Mouse (Mus musculus) embryonic fibroblast, embryonic 13.5 days (primary cell): Measurements from ENCODE around the gene Cep112. TPM values are rescaled to one million over a fixed set of nuclear protein-coding genes. Genes with fewer than 3 reads are reported as not detected.
A peak's percentile ranks its signal among the peaks of the same experiment; 100 is the strongest.

ENCODE experiments used
- H3K27ac ChIP-seq: 2 replicates; pipeline ENCODE4 v1.5.1; 2012; ENCODE audit warnings: low read length, control low read depth, inconsistent platforms; ENCODE audit not compliant: insufficient read depth
- H3K4me1 ChIP-seq: 2 replicates; pipeline ENCODE4 v1.6.1; 2011; ENCODE audit warnings: low read length; ENCODE audit not compliant: control insufficient read depth, insufficient read depth
- H3K4me3 ChIP-seq: 2 replicates; pipeline ENCODE4 v1.5.1; 2011; ENCODE audit warnings: mild to moderate bottlenecking, control low read depth, low read length; ENCODE audit not compliant: insufficient read depth
- CTCF ChIP-seq: IDR thresholded peaks from 2 replicates; pipeline ENCODE4 v1.5.1; 2011; ENCODE audit warnings: mild to moderate bottlenecking, control low read depth, low read length, moderate library complexity, borderline replicate concordance; ENCODE audit not compliant: insufficient read depth
- POLR2A ChIP-seq: IDR thresholded peaks from 2 replicates; pipeline ENCODE4 v1.6.1; 2011; ENCODE audit warnings: low read depth, mild to moderate bottlenecking, control low read depth, low read length, moderate library complexity
- polyA plus RNA-seq: library from polyadenylated mRNA; stranded (reverse); fragments of >200 nt; gene quantifications from 2 replicates; pipeline ENCODE4 v1.2.4, GENCODE M21; 2011; ENCODE audit warnings: low read depth; ENCODE audit not compliant: missing spikeins, insufficient read length

Cep112 gene
- polyA plus RNA-seq, 1 experiment = 9.2 TPM

DNA sequence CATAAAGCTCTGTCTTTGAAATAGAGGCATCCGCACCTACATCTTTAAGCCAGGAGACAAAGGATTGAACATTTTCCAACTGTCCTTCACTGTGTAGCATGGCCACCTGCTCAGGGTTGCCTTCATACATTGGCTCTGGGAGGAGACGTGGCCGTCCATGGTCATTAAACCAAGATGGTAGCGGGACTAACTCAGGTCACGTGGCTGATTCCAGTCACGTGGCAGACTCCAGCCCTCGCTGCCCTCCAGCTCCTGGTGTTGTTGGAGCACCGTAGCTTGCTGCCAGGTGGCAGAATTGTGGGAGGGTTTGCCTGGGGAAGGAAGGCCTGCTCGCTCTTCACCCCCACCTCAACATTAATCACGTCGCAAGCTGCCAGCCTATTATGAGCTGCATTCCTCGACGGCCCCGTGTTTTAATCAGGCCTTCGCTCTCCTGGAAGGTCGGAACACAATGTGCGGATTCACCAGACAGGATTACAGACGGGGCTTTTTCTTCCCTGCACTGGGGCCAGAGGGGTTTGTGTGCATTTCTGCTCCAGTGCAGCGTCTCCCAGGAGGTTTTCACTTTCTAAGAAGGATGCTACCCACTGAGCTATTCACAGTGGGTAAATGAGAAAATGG is 460.4 kb downstream of the Cep112 start:
- TF ChIP-seq POLR2A (no peak), CTCF (no peak)

DNA sequence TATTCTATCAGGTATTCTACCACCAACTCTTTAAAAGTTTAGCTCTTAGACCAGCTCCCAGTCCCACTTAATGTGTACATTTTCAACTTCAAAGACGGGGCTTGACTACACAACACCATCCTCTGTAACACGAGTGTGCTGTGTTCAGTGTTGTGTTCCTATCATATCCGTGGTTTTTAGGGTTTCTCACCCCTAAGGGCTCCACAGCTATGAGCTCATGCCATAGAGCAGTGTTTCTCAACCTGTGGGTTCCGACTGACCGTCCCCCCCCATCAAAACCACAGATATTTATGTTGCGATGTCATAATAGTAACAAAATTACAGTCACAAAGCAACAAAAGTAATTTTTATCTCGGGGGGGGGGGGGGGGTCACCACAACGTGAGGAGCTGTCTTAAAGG is 461.1 kb downstream of the Cep112 start:
- Histone ChIP-seq H3K27ac (peak overlapping the region; percentile 39), H3K4me1 (peaks cover 3% of the 10 kb centered on the region; the same call in 1 of the 2 replicates), H3K4me3 (no peak overlapping the region)
- TF ChIP-seq CTCF (no peak), POLR2A (no peak)

More for the DNA sequence above, 460.4 kb downstream of the Cep112 start:
- Histone ChIP-seq H3K4me1 (peaks cover 3% of the 10 kb centered on the region; the same call in 1 of the 2 replicates), H3K27ac (no peak overlapping the region), H3K4me3 (no peak overlapping the region)

DNA sequence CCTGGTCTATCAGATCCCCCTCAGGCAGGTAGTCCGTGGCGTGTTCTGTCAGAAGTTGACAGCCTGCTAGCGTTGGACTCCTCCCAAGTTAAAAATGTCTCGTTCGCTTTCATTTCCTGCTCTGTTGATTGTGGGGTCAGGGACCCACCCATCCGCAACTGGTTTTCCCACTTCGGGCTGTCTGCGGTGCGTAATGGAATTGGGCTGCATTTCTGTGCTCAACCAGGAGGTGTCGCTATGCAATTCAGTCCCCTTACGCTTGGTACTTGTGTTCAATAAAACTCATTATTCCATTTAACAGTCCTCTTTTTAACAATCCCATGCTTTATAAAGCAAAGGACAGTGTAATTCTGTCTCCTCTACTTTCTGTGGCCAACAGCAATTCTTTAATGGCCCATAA is 464.1 kb downstream of the Cep112 start:
- Histone ChIP-seq H3K27ac (no peak overlapping the region), H3K4me1 (peaks cover 3% of the 10 kb centered on the region; the same call in 1 of the 2 replicates)

GRCm38 (mm10) chr11:108890544-108890943 is 465.6 kb downstream of the Cep112 start:
- Histone ChIP-seq H3K27ac (no peak overlapping the region), H3K4me1 (peaks cover 3% of the 10 kb centered on the region; the same call in 1 of the 2 replicates)

More for the DNA sequence above, 464.1 kb downstream of the Cep112 start:
- H3K4me3 ChIP-seq = no peak overlapping the region
- TF ChIP-seq CTCF (peak; percentile 6; the same call in 1 of the 2 replicates), POLR2A (no peak)

DNA sequence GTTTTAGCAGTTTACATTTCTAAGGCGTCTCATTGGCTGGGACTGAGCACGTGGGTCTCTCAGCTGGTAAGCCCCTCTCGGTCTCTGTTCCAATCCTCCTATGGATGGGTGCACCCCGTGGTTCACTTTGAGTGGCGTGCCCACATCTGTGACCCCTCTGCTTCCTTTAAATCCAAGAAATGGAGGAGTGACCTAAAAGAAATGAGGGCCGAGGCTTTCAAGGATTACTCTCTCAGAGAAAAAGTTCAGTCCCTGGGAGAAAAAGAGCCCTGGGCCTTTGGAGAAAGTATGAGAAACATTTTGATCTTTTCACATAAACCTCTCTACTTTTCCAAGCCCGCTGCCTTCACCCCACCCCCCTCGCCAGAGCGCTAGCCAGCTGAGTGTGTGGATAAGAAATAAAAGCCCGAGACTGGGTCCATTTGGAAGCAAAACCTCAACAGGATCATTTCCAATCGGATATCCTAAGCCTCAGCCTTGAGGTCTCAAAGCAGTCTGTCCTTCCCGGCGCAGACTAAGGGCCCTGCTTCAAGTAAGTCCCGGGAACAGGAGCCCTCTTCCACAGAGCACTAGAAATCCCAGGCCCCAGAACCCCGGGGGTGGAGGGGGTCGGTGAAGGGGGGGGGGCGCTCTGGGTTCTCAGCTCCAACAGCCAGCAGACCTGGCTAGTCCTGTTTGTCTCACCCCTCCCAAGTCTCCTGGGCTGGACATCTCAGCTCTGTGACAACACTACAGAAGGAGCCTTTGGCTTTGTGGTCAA is 466.3 kb downstream of the Cep112 start:
- no peak for TF ChIP-seq CTCF
- TF ChIP-seq POLR2A = no peak
- Histone ChIP-seq H3K27ac (peak overlapping the region; percentile 8; the same call in 1 of the 2 replicates), H3K4me3 (no peak overlapping the region), H3K4me1 (peaks cover 3% of the 10 kb centered on the region; the same call in 1 of the 2 replicates)

More at GRCm38 (mm10) chr11:108890544-108890943, 465.6 kb downstream of the Cep112 start:
- no peak for TF ChIP-seq CTCF
- no peak for TF ChIP-seq POLR2A
- H3K4me3 ChIP-seq = no peak overlapping the region

- Histone ChIP-seq H3K4me3 (no peak overlapping the region), H3K4me1 (peaks cover 3% of the 10 kb centered on the region; the same call in 1 of the 2 replicates), H3K27ac (no peak overlapping the region)
- TF ChIP-seq CTCF (no peak), POLR2A (no peak)
Observed at GRCm38 (mm10) chr11:108891871-108892380, 466.9 kb downstream of the Cep112 start.

- no peak for TF ChIP-seq POLR2A
- no peak for TF ChIP-seq CTCF
- H3K4me3 ChIP-seq = no peak overlapping the region
- H3K27ac ChIP-seq = no peak overlapping the region
- peaks cover under 1% of the 10 kb centered on the region; the same call in 1 of the 2 replicates for H3K4me1 ChIP-seq
Observed at GRCm38 (mm10) chr11:108892406-108892805, 467.4 kb downstream of the Cep112 start.

GRCm38 (mm10) chr11:108893232-108893790 is 468.3 kb downstream of the Cep112 start:
- Histone ChIP-seq H3K27ac (no peak overlapping the region), H3K4me3 (no peak overlapping the region), H3K4me1 (peaks cover 5% of the 10 kb centered on the region)
- TF ChIP-seq POLR2A (no peak), CTCF (no peak)

GRCm38 (mm10) chr11:108893855-108894510 is 469.0 kb downstream of the Cep112 start:
- Histone ChIP-seq H3K4me3 (no peak overlapping the region), H3K4me1 (peaks cover 5% of the 10 kb centered on the region), H3K27ac (no peak overlapping the region)
- TF ChIP-seq CTCF (no peak), POLR2A (no peak)
